Mouse (Mus musculus) adrenal gland (tissue): ENCODE data around the gene 2010003K11Rik.

Source experiments
- intact Hi-C: fragments of 180-260 bp; cut with DNase I; formaldehyde crosslinking; loops from one replicate; pipeline ENCODE4 v1.15.1; 2025
- long read RNA-seq, 2 experiments: library from polyadenylated mRNA; unstranded; transcript quantifications; one replicate each; pipeline ENCODE4 v2.0.0; 2020; ENCODE audit warnings: borderline replicate concordance in 1 of 2; ENCODE audit not compliant: insufficient replicate concordance in 1 of 2

2010003K11Rik gene
- long read RNA-seq, experiment 1, transcript 2010003K11Rik-201 (2 exons, 1,167 nt) = major isoform, 5 of 7 reads
- long read RNA-seq, experiment 1, partial matches to known transcripts = 1 of 7 reads
- long read RNA-seq, experiment 1, other reads (novel, unspliced or antisense) = 1 of 7 reads
- long read RNA-seq, experiment 2, transcript 2010003K11Rik-201 (2 exons, 1,167 nt) = major isoform, 14 of 14 reads
- long read RNA-seq, experiment 2, partial matches to known transcripts = 0 of 14 reads
- long read RNA-seq, experiment 2, other reads (novel, unspliced or antisense) = 0 of 14 reads

DNA sequence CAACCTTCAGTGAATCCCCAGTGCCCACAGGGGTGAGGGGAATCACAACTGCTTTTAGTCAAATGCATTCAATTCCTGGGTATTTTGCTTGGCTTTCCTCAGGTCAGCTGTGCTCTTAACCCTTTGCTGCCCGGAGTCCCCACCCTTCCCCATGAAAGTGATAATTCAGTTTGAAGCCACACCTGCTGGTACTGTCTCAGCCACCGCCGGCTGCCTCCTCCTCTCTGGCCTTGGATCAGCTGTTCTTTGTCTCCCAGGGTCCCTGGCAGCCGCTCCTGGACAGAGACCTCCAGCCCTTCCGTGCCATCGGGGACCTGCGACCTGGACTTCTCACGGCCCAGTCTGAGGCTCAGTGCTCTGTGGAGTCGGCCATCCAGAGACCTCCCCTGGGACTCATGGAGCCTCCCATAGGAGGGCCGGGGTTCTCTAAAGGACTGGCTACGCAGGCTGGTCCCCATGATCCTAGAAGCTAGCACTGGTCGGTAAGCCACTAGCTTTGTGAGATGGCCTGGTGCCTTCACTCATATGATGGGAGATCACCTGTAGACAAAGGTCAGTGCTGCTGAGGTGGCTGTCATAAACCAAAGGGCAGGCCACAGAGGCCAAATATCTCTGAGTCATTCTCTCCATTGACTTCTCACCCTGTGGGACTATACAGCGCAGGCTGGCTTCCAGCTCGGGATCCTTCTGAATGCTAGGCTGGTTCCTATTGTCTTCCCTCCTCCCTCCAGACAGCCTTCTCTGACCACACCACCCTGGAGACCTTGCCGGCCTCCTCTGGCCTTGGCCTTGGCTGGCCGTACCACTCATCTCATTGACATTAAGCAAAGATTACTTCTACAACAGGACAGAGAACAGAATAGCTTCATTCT lies at the start of gene 2010003K11Rik:
2010003K11Rik (minus strand) TSS at position 522 of the 872 bp plus-strand sequence.
- intact Hi-C loops = loop anchor here (5.0 kb wide), 1 partner anchor 119 kb away; the partner anchor contains the start of gene Lrfn4

- intact Hi-C loops = no loop called here
These were observed 49.4 kb upstream of the 2010003K11Rik start for GRCm38 (mm10) chr19:4547801-4548200.

GRCm38 (mm10) chr19:4545841-4546240 lies 47.5 kb upstream of the 2010003K11Rik start:
- intact Hi-C loops = no loop called here

DNA sequence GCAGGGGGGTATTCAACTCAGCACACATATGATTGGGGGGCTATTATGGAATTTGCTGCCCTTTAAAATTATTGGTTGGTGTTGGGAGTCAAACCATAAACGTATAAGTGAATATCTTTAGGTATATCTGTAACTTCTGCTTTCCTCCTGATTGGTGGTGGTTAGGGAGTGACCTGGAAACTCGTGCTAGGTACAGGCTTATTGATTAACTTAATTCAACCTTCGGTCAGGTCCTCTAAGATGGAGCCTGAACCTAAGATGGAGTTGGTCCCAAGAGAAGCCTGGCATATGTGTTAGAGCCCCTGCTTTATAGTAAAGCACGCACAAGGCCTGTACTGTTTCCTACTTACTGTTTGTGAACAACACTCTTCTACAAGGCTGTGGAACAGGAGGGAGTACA lies 46.7 kb upstream of the 2010003K11Rik start:
- intact Hi-C loops = no loop called here

DNA sequence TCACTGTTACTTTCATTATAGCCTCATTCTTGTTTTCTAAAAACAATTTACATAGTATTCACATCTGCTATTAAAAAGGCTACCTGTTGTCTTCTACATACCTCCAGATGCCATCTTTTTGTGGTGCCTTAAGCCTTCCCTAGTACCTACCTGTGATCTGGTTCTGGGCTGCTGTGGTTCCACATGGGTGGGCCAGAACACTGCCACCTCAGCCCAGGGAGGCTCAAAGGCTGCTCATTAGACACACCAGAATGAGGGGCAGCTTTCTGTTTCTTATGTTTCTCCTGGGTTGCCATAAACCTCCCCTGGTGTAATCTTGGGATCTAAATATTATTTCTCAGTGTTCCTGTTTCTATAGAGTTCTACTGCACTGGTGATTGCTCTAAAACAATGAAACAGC lies 43.7 kb upstream of the 2010003K11Rik start:
- intact Hi-C loops = no loop called here

DNA sequence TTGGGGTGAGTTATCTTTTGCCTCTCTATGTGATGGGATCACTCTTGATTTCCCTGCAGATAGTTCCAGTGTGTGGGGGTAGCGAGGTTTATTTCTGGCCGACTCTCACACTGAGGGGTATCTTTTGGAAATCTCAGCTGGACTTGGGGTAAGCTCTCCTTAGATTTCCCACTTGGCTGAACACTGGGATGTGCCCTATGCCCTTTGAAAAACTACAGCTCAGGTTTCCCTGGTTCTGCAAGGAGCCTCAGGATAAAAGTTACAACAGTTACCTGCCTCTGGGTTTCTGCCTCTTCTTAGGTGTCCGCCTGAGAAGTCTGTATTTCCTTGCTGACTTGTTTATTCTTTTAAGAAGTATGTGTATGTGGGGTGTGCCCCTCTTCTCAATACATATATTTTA lies 42.6 kb upstream of the 2010003K11Rik start:
- intact Hi-C loops = no loop called here

DNA sequence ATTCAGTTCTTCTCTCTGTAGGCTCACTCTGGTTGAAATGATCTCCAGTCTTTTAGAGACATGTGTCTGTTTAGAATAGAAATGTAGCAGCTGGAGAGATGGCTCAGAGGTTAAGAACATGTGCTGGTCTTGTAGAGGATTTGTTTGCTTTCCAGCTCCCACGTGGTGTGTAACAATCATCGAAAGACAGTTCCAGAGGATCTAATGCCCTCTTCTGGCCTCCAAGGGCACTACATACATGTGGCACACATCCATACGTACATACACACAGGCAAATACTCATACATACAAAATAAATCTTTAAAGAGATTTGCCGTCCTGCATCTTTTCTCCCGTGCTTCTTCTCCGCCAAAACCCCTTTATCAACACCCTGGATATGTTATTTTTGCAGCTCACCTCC lies 41.9 kb upstream of the 2010003K11Rik start:
- intact Hi-C loops = no loop called here

GRCm38 (mm10) chr19:4536606-4537005 lies 38.2 kb upstream of the 2010003K11Rik start:
- intact Hi-C loops = no loop called here

DNA sequence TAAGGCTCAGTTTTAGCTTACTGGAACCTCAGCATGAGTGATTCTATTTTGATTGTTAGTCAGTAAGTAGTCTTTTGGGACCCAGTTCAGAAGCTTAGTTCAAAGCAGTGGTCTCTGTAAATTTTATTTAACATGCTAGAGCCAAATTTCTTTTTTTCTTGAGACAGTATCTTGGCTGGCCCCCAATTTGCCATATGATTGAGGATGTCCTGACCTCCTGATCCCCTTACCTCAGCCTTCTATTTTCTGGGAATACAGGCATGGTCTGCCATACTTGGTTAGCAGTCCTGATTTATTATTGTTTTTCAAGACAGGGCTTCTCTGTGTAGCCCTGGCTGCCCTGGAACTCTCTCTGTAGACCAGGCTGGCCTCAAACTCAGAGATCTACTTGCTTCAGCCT lies 37.5 kb upstream of the 2010003K11Rik start:
- intact Hi-C loops = no loop called here

- intact Hi-C loops = no loop called here
These were observed 36.3 kb upstream of the 2010003K11Rik start for GRCm38 (mm10) chr19:4534646-4535045.

DNA sequence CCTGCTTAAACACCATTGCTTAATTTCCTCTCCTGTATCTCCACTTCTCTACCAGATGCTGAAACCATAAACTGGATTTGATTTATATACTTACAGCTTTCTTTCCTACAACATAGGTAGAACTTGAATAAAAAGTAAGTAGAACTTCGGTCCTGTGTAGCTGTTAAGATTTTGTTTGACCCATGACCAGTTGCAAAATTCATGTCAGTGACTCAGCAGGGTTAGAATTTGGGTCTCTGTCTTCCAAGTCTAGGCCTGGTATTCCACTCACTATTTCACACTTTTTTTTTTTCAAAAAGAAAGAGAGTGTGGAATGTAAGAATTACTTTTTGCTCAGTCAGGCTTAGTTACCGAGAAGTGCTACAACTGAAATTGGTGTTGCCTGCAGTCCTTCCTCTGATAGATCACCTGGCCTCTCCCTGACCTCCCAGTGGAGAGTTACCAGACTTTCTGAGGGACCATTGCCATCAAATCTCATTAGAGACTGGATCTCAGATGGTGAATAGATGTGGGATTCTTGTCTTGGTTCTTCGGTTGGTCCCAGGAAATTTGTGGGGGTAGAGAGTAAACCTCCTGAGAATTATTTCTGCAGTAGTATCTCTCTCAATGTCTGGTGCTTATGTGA lies 23.2 kb upstream of the 2010003K11Rik start:
- intact Hi-C loops = no loop called here

DNA sequence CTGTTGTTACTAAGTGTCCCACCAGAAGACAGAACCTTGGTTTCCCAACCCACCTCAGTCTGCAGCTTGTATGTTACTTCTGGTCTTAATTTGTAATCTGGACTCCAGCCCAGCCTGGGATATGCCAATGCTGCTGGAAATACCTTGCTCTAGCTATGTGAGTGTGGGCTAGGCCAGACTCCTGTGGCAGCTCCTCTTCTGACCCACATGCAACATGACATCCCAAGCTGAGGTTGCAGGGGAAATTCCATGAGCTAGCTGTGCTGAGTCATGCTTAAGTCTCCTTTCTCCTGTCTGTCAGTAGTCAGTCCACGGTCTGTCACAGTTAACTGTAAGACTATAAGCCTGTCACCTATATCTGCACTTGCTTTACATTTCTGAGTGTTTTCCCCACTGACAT lies 19.1 kb upstream of the 2010003K11Rik start:
- intact Hi-C loops = no loop called here

GRCm38 (mm10) chr19:4516288-4516687 lies 17.9 kb upstream of the 2010003K11Rik start:
- intact Hi-C loops = no loop called here

DNA sequence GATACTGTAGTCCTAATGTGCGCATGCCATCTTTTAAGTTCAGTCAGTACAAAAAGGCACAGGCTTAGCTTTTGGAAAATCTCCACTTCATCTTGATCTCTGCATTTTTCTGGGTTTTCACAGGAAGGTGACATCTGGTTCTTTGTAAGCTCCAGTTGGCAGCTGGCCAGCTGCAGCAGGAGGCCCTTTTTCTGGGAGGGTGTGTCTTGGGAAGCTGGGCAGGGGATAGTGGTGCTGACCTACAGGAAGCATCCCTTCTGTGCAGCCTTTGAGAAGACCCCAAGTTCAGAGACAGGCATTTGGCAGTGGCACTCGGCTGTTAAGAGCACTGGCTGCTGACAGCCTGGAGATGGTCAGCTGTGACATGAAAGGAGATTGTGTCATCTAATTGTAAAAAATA lies 17.4 kb upstream of the 2010003K11Rik start:
- intact Hi-C loops = no loop called here

- intact Hi-C loops = loop anchor here (5.0 kb wide), 1 partner anchor 44 kb away; no protein-coding TSS in a partner anchor
These were observed 15.0 kb upstream of the 2010003K11Rik start for GRCm38 (mm10) chr19:4513236-4513858.

GRCm38 (mm10) chr19:4511116-4511841 lies 12.9 kb upstream of the 2010003K11Rik start:
- intact Hi-C loops = loop anchor here (5.0 kb wide), 1 partner anchor 46 kb away; no protein-coding TSS in a partner anchor

- intact Hi-C loops = loop anchor here (5.0 to 10.0 kb wide), 3 partner anchors 47 to 235 kb away; no protein-coding TSS in a partner anchor
These were observed 11.9 kb upstream of the 2010003K11Rik start, which contains the start of gene Pcx for GRCm38 (mm10) chr19:4509986-4510963. TSS of gene Pcx (plus strand) at chr19:4510472.

GRCm38 (mm10) chr19:4507746-4508145 lies 9.4 kb upstream of the 2010003K11Rik start:
- intact Hi-C loops = loop anchor here (5.0 to 10.0 kb wide), 2 partner anchors 65 to 237 kb away; no protein-coding TSS in a partner anchor

GRCm38 (mm10) chr19:4504830-4505229 lies 6.4 kb upstream of the 2010003K11Rik start:
- intact Hi-C loops = loop anchor here (5.0 to 10.0 kb wide), 2 partner anchors 67 to 240 kb away; no protein-coding TSS in a partner anchor
